In genomic region chr8:45885775-45886174, GRCm38 (mm10) we compare ENCODE assay signal across 8 mouse cellular contexts. TPM values are rescaled to one million over a fixed set of nuclear protein-coding genes. Genes with fewer than 3 reads are reported as not detected.
DNase-seq lines count a peak whose midpoint lies in the region; ATAC-seq and TF ChIP-seq lines count a peak whose summit lies in the region.

No protein-coding gene starts in this region.

- no peak for DNase-seq in spleen, adult 2 months (ENCODE audit: low read depth in 1 of 2, low spot score in 2 of 2)
- DNase-seq in spleen, postnatal 10 days (ENCODE audit: low spot score in 2 of 2): no peak
- DNase-seq in T-cell, adult 2 months (ENCODE audit: low spot score): no peak
- no peak for DNase-seq in cerebellum, adult 9-10 months
- DNase-seq in layer of hippocampus, postnatal 36 days: no peak

- H3K27ac ChIP-seq in spleen, adult 2 months (ENCODE audit: insufficient read depth, low read length): no peak overlapping the region
- peak overlapping the region; percentile 95 for H3K27ac ChIP-seq in heart, embryonic 15.5 days
- peak overlapping the region; percentile 44; the same call in 1 of the 2 replicates for H3K27ac ChIP-seq in lung, embryonic 15.5 days
- peak overlapping the region; percentile 95 for H3K27ac ChIP-seq in stomach, embryonic 16.5 days (ENCODE audit: low read length)

- H3K9ac ChIP-seq in heart, embryonic 15.5 days: peak overlapping the region; percentile 67
- H3K9ac ChIP-seq in lung, embryonic 15.5 days: peak overlapping the region; percentile 27
- H3K9ac ChIP-seq in stomach, embryonic 16.5 days (ENCODE audit: low read length): peak overlapping the region; percentile 81

- TF ChIP-seq POLR2A in spleen, adult 2 months (IDR thresholded peaks at IDR 0.05; ENCODE audit: low read depth, low read length): no peak

- H3K4me2 ChIP-seq in heart, embryonic 15.5 days: peak overlapping the region; percentile 75
- H3K4me2 ChIP-seq in lung, embryonic 15.5 days: peak overlapping the region; percentile 85
- H3K4me2 ChIP-seq in stomach, embryonic 16.5 days (ENCODE audit: low read depth, low read length): peak overlapping the region; percentile 85

- no peaks in the 10 kb centered on the region for H3K9me3 ChIP-seq in heart, embryonic 15.5 days (replicated peaks)
- H3K9me3 ChIP-seq in lung, embryonic 15.5 days: no peaks in the 10 kb centered on the region
- H3K9me3 ChIP-seq in stomach, embryonic 16.5 days (replicated peaks; ENCODE audit: control insufficient read depth, low read length): no peaks in the 10 kb centered on the region

- no peak for TF ChIP-seq CTCF in spleen, adult 2 months (IDR thresholded peaks at IDR 0.05; ENCODE audit: extremely low read depth, insufficient read depth, insufficient read length, insufficient replicate concordance)

- H3K27me3 ChIP-seq in spleen, adult 2 months (ENCODE audit: control insufficient read depth, insufficient read depth, low read length): peaks cover 6% of the 10 kb centered on the region
- H3K27me3 ChIP-seq in heart, embryonic 15.5 days: no peaks in the 10 kb centered on the region
- H3K27me3 ChIP-seq in lung, embryonic 15.5 days: no peaks in the 10 kb centered on the region
- H3K27me3 ChIP-seq in stomach, embryonic 16.5 days (ENCODE audit: control insufficient read depth, insufficient read depth, low read length): no peaks in the 10 kb centered on the region

- H3K36me3 ChIP-seq in spleen, adult 2 months (ENCODE audit: control insufficient read depth, insufficient read depth, low read length): no peaks in the 10 kb centered on the region
- no peaks in the 10 kb centered on the region for H3K36me3 ChIP-seq in heart, embryonic 15.5 days
- H3K36me3 ChIP-seq in lung, embryonic 15.5 days: no peaks in the 10 kb centered on the region
- H3K36me3 ChIP-seq in stomach, embryonic 16.5 days (ENCODE audit: control insufficient read depth, insufficient read depth, low read length): no peaks in the 10 kb centered on the region

- peak; percentile 65 for ATAC-seq in heart, embryonic 15.5 days (replicated peaks; ENCODE audit: insufficient number of reproducible peaks, insufficient read depth, low FRiP score, low read depth)
- ATAC-seq in lung, embryonic 15.5 days (ENCODE audit: borderline replicate concordance, extremely low read depth, low FRiP score, low TSS enrichment): peak; percentile 29; the same call in 1 of the 2 replicates
- ATAC-seq in stomach, embryonic 16.5 days (ENCODE audit: insufficient read depth, low FRiP score): peak; percentile 48; the same call in 1 of the 2 replicates

- H3K4me3 ChIP-seq in spleen, adult 2 months (ENCODE audit: extremely low read depth, insufficient read depth, insufficient read length): 0 out of 2 replicates have a peak overlapping the region, but pooled peaks have one; percentile 26
- H3K4me3 ChIP-seq in heart, embryonic 15.5 days: peak overlapping the region; percentile 73
- peak overlapping the region; percentile 45 for H3K4me3 ChIP-seq in lung, embryonic 15.5 days
- peak overlapping the region; percentile 59 for H3K4me3 ChIP-seq in stomach, embryonic 16.5 days (replicated peaks; ENCODE audit: low read length)

- 38% methylated on average over 2 of the region's 2 CpGs for WGBS in spleen, adult 2 months
- 15% methylated on average over 2 of the region's 2 CpGs for WGBS in heart, embryonic 15.5 days
- 29% methylated on average over 2 of the region's 2 CpGs for WGBS in lung, embryonic 15.5 days
- 27% methylated on average over 2 of the region's 2 CpGs for WGBS in stomach, embryonic 16.5 days

- no peaks in the 10 kb centered on the region for H3K4me1 ChIP-seq in spleen, adult 2 months (ENCODE audit: control insufficient read depth, insufficient read depth, insufficient read length)
- peaks cover 17% of the 10 kb centered on the region for H3K4me1 ChIP-seq in heart, embryonic 15.5 days (replicated peaks)
- peaks cover 14% of the 10 kb centered on the region; the same call in 1 of the 2 replicates for H3K4me1 ChIP-seq in lung, embryonic 15.5 days
- H3K4me1 ChIP-seq in stomach, embryonic 16.5 days (ENCODE audit: control insufficient read depth, insufficient read depth, low read length): peaks cover 5% of the 10 kb centered on the region

RNA-seq across cellular contexts. Expression of gene Pdlim3, which starts 0.5 kb away (rescaled TPM):
- 5.8 and 7.7 TPM in 2 replicates for polyA plus RNA-seq in spleen, adult 2 months (2012; rRNA removed)
- 148 and 174 TPM in 2 replicates for polyA plus RNA-seq in heart, embryonic 15.5 days (2015; fragmentation: Nextera tagmentation; extraction: Ambion mirVana)
- polyA plus RNA-seq in lung, embryonic 15.5 days (2015; fragmentation: Nextera tagmentation; extraction: Ambion mirVana): 41.8 and 46.1 TPM in 2 replicates
- 222 and 236 TPM in 2 replicates for polyA plus RNA-seq in stomach, embryonic 16.5 days (2015; fragmentation: Nextera tagmentation; extraction: Ambion mirVana)
- 1 to 10 TPM; 1.1 to 1.4 TPM for total RNA-seq in layer of hippocampus, postnatal 36 days (2021)

RNA-seq across cellular contexts. Expression of gene Ccdc110, which starts 48.6 kb away (rescaled TPM):
- not detected in 2 replicates for polyA plus RNA-seq in spleen, adult 2 months (2012; rRNA removed)
- polyA plus RNA-seq in heart, embryonic 15.5 days (2015; fragmentation: Nextera tagmentation; extraction: Ambion mirVana): not detected in 2 replicates
- polyA plus RNA-seq in lung, embryonic 15.5 days (2015; fragmentation: Nextera tagmentation; extraction: Ambion mirVana): not detected in 2 replicates
- not detected in 2 replicates for polyA plus RNA-seq in stomach, embryonic 16.5 days (2015; fragmentation: Nextera tagmentation; extraction: Ambion mirVana)
- total RNA-seq in layer of hippocampus, postnatal 36 days (2021): under 1 TPM; 0.56 to 0.92 TPM

Comparison
In these comparisons a context has a peak if more than half of its experiments do, and no peak if none do; other contexts are left out.
1. H3K9ac ChIP-seq: peak in every context shown above with its lines; median percentile 81 in stomach, embryonic 16.5 days; 67 in heart, embryonic 15.5 days; 27 in lung, embryonic 15.5 days.